ENCODE assay signal across 24 mouse cellular contexts in genomic region chr8:119834676-119835075, GRCm38 (mm10). TPM values are rescaled to one million over a fixed set of nuclear protein-coding genes. Genes with fewer than 3 reads are reported as not detected.
A peak's percentile ranks its signal among the peaks of the same experiment; 100 is the strongest.
DNase-seq lines count a peak whose midpoint lies in the region; ATAC-seq and TF ChIP-seq lines count a peak whose summit lies in the region.
"Had no signal": no experiment of that assay in that cellular context is flagged by ENCODE, and none has a peak within 500 bp of the region (broad histone marks: within the 10 kb centered on the region; RNA-seq: fewer than 3 reads in every experiment).

No protein-coding gene starts in this region.

- H3K4me3 ChIP-seq in hindbrain, embryonic 10.5 days: no peak overlapping the region
- H3K4me3 ChIP-seq in hindbrain, embryonic 12.5 days: no peak overlapping the region
- H3K4me3 ChIP-seq in layer of hippocampus, adult 2 months: no peak overlapping the region
- no peak overlapping the region for H3K4me3 ChIP-seq in kidney, postnatal 0 days (replicated peaks; ENCODE audit: low read depth, low read length)
- H3K4me3 ChIP-seq in stomach, postnatal 0 days (ENCODE audit: low read depth, low read length): no peak overlapping the region
- H3K4me3 ChIP-seq: embryonic facial prominence, embryonic 15.5 days; forebrain, embryonic 12.5 days; heart, adult 2 months; hindbrain, embryonic 13.5 days; left cerebral cortex, adult 2 months; limb, embryonic 13.5 days had no signal

- H3K9me3 ChIP-seq in hindbrain, embryonic 10.5 days: no peaks in the 10 kb centered on the region
- H3K9me3 ChIP-seq in hindbrain, embryonic 12.5 days (replicated peaks): no peaks in the 10 kb centered on the region
- H3K9me3 ChIP-seq in kidney, postnatal 0 days (replicated peaks; ENCODE audit: low read length): no peaks in the 10 kb centered on the region
- no peaks in the 10 kb centered on the region for H3K9me3 ChIP-seq in stomach, postnatal 0 days (ENCODE audit: control insufficient read depth, low read length)
- H3K9me3 ChIP-seq: embryonic facial prominence, embryonic 15.5 days; forebrain, embryonic 12.5 days; hindbrain, embryonic 13.5 days; limb, embryonic 13.5 days had no signal

- TF ChIP-seq CTCF in layer of hippocampus, adult 2 months (conservative IDR thresholded peaks at IDR 0.05): no peak
- no peak for TF ChIP-seq CTCF in kidney, postnatal 0 days (IDR thresholded peaks at IDR 0.05; ENCODE audit: low read depth)
- TF ChIP-seq CTCF in stomach, postnatal 0 days (IDR thresholded peaks at IDR 0.05; ENCODE audit: low read depth): no peak

- peaks cover 39% of the 10 kb centered on the region for H3K36me3 ChIP-seq in hindbrain, embryonic 10.5 days
- 0 out of 2 replicates have a peak, but pooled peaks cover 7% of the 10 kb centered on the region for H3K36me3 ChIP-seq in hindbrain, embryonic 12.5 days
- 0 out of 2 replicates have a peak, but pooled peaks cover 2% of the 10 kb centered on the region for H3K36me3 ChIP-seq in kidney, postnatal 0 days (ENCODE audit: insufficient read depth, low read length)
- H3K36me3 ChIP-seq in stomach, postnatal 0 days (ENCODE audit: control insufficient read depth, insufficient read depth, low read length): no peaks in the 10 kb centered on the region
- H3K36me3 ChIP-seq: forebrain, embryonic 12.5 days; limb, embryonic 13.5 days had no signal

- no peak for DNase-seq in hindbrain, embryonic 10.5 days (ENCODE audit: low spot score)
- DNase-seq in layer of hippocampus, adult 2 months (ENCODE audit: low spot score in 2 of 2): no peak
- no peak for DNase-seq in layer of hippocampus, postnatal 25 days (ENCODE audit: extremely low spot score in 1 of 2, low spot score in 1 of 2)
- DNase-seq in kidney, postnatal 0 days (ENCODE audit: low spot score): no peak
- DNase-seq in stomach, postnatal 0 days (ENCODE audit: low spot score): no peak
- no peak for DNase-seq in ovary, postnatal 10 days (ENCODE audit: low spot score)
- DNase-seq: adrenal gland, adult 8-10 months; forebrain, postnatal 0 days; heart, adult 2 months; lung, adult 2 months; lung, postnatal 10 days; midbrain, embryonic 14.5 days; retina, postnatal 1 day; right cerebral cortex, postnatal 25 days had no signal

- 88% methylated on average over 6 of the region's 6 CpGs for WGBS in hindbrain, embryonic 10.5 days
- WGBS in hindbrain, embryonic 12.5 days: 76% methylated on average over 6 of the region's 6 CpGs
- 85% methylated on average over 6 of the region's 6 CpGs for WGBS in kidney, postnatal 0 days
- 79% methylated on average over 6 of the region's 6 CpGs for WGBS in stomach, postnatal 0 days

- H3K9ac ChIP-seq in hindbrain, embryonic 12.5 days: no peak overlapping the region
- H3K9ac ChIP-seq in kidney, postnatal 0 days (ENCODE audit: low read depth, low read length): no peak overlapping the region
- H3K9ac ChIP-seq in stomach, postnatal 0 days (ENCODE audit: low read length): no peak overlapping the region
- H3K9ac ChIP-seq: embryonic facial prominence, embryonic 15.5 days; forebrain, embryonic 12.5 days; forebrain, postnatal 0 days; hindbrain, embryonic 13.5 days; limb, embryonic 13.5 days; liver, embryonic 14.5 days had no signal

- no peak overlapping the region for H3K4me2 ChIP-seq in hindbrain, embryonic 12.5 days (replicated peaks)
- no peak overlapping the region for H3K4me2 ChIP-seq in kidney, postnatal 0 days (ENCODE audit: low read length)
- H3K4me2 ChIP-seq in stomach, postnatal 0 days (replicated peaks; ENCODE audit: low read depth): no peak overlapping the region
- H3K4me2 ChIP-seq: embryonic facial prominence, embryonic 15.5 days; forebrain, embryonic 12.5 days; hindbrain, embryonic 13.5 days; limb, embryonic 13.5 days had no signal

- no peak for ATAC-seq in hindbrain, embryonic 12.5 days (ENCODE audit: low FRiP score)
- 0 out of 2 replicates have a peak, but pooled peaks have one; percentile 17 for ATAC-seq in kidney, postnatal 0 days (replicated peaks; ENCODE audit: low FRiP score, low read depth)
- ATAC-seq in stomach, postnatal 0 days (ENCODE audit: low FRiP score, low TSS enrichment): no peak
- no peak for ATAC-seq in megakaryocyte-erythroid progenitor cell, adult 5-6 weeks (replicated peaks; ENCODE audit: low FRiP score, low TSS enrichment, poor library complexity, severe bottlenecking)
- ATAC-seq: forebrain, postnatal 0 days had no signal

- no peak for TF ChIP-seq EP300 in stomach, postnatal 0 days (optimal IDR thresholded peaks at IDR 0.05)

- peak overlapping the region; percentile 89; the same call in 1 of the 2 replicates for H3K27ac ChIP-seq in hindbrain, embryonic 10.5 days
- H3K27ac ChIP-seq in hindbrain, embryonic 12.5 days: no peak overlapping the region
- peak overlapping the region; percentile 90; the same call in 1 of the 2 replicates for H3K27ac ChIP-seq in layer of hippocampus, adult 2 months
- H3K27ac ChIP-seq in kidney, postnatal 0 days: no peak overlapping the region
- 0 out of 2 replicates have a peak overlapping the region, but pooled peaks have one; percentile 40 for H3K27ac ChIP-seq in stomach, postnatal 0 days (replicated peaks)
- H3K27ac ChIP-seq: embryonic facial prominence, embryonic 15.5 days; forebrain, embryonic 12.5 days; heart, adult 2 months; hindbrain, embryonic 13.5 days; left cerebral cortex, adult 2 months; limb, embryonic 13.5 days; liver, embryonic 14.5 days; macrophage had no signal

- peaks cover 100% of the 10 kb centered on the region for H3K4me1 ChIP-seq in hindbrain, embryonic 10.5 days (replicated peaks)
- H3K4me1 ChIP-seq in hindbrain, embryonic 12.5 days: peaks cover 91% of the 10 kb centered on the region
- peaks cover 55% of the 10 kb centered on the region for H3K4me1 ChIP-seq in kidney, postnatal 0 days (replicated peaks; ENCODE audit: insufficient read depth, low read length)
- peaks cover 38% of the 10 kb centered on the region for H3K4me1 ChIP-seq in stomach, postnatal 0 days (replicated peaks; ENCODE audit: control insufficient read depth, insufficient read depth)

- H3K27me3 ChIP-seq in hindbrain, embryonic 10.5 days (ENCODE audit: insufficient read depth, poor library complexity, severe bottlenecking): no peaks in the 10 kb centered on the region
- no peaks in the 10 kb centered on the region for H3K27me3 ChIP-seq in hindbrain, embryonic 12.5 days
- H3K27me3 ChIP-seq in kidney, postnatal 0 days (ENCODE audit: insufficient read depth, low read length): no peaks in the 10 kb centered on the region
- no peaks in the 10 kb centered on the region for H3K27me3 ChIP-seq in stomach, postnatal 0 days (ENCODE audit: control insufficient read depth, insufficient read depth, low read length)
- H3K27me3 ChIP-seq: CH12.LX; embryonic facial prominence, embryonic 15.5 days; forebrain, embryonic 12.5 days; hindbrain, embryonic 13.5 days; limb, embryonic 13.5 days had no signal

RNA-seq across cellular contexts. Expression of gene Cotl1, which starts 5.7 kb away (rescaled TPM):
- polyA plus RNA-seq in hindbrain, embryonic 10.5 days (2016; fragmentation: Nextera tagmentation; extraction: Ambion mirVana): 273 and 545 TPM in 2 replicates
- polyA plus RNA-seq in hindbrain, embryonic 12.5 days (2016; fragmentation: Nextera tagmentation; extraction: Ambion mirVana): 115 and 142 TPM in 2 replicates
- total RNA-seq in layer of hippocampus, adult 2 months (2021): 100 to 1,000 TPM; 138 to 139 TPM
- 100 to 1,000 TPM; 121 to 140 TPM for total RNA-seq in layer of hippocampus, postnatal 25 days (2021)
- polyA plus RNA-seq in kidney, postnatal 0 days (2015; fragmentation: Nextera tagmentation; extraction: Ambion mirVana): 101 and 117 TPM in 2 replicates
- 100 and 106 TPM in 2 replicates for polyA plus RNA-seq in stomach, postnatal 0 days (2015; fragmentation: Nextera tagmentation; extraction: Ambion mirVana)
- total RNA-seq in megakaryocyte-erythroid progenitor cell, adult 5-6 weeks (2014; fragmentation: Nextera tagmentation): 24.4 and 63.9 TPM in 2 replicates
- 30.4 and 44.2 TPM in 2 replicates for total RNA-seq in megakaryocyte-erythroid progenitor cell, adult 5-6 weeks (2017)

RNA-seq across cellular contexts. Expression of gene Klhl36, which starts 27.4 kb away (rescaled TPM):
- 10.7 and 11.9 TPM in 2 replicates for polyA plus RNA-seq in hindbrain, embryonic 10.5 days (2016; fragmentation: Nextera tagmentation; extraction: Ambion mirVana)
- polyA plus RNA-seq in hindbrain, embryonic 12.5 days (2016; fragmentation: Nextera tagmentation; extraction: Ambion mirVana): 12.2 and 12.8 TPM in 2 replicates
- total RNA-seq in layer of hippocampus, adult 2 months (2021): 1 to 10 TPM; 7.7 to 8.4 TPM
- total RNA-seq in layer of hippocampus, postnatal 25 days (2021): 1 to 10 TPM; 8.0 to 8.5 TPM
- polyA plus RNA-seq in kidney, postnatal 0 days (2015; fragmentation: Nextera tagmentation; extraction: Ambion mirVana): 22.1 and 22.5 TPM in 2 replicates
- 9.0 and 10.0 TPM in 2 replicates for polyA plus RNA-seq in stomach, postnatal 0 days (2015; fragmentation: Nextera tagmentation; extraction: Ambion mirVana)
- total RNA-seq in megakaryocyte-erythroid progenitor cell, adult 5-6 weeks (2014; fragmentation: Nextera tagmentation): 2.2 and 4.4 TPM in 2 replicates
- total RNA-seq in megakaryocyte-erythroid progenitor cell, adult 5-6 weeks (2017): 3.2 and 5.6 TPM in 2 replicates

RNA-seq across cellular contexts. Expression of gene Tldc1, which starts 56.5 kb away (rescaled TPM):
- polyA plus RNA-seq in hindbrain, embryonic 10.5 days (2016; fragmentation: Nextera tagmentation; extraction: Ambion mirVana): 12.6 and 15.3 TPM in 2 replicates
- 11.9 and 12.2 TPM in 2 replicates for polyA plus RNA-seq in hindbrain, embryonic 12.5 days (2016; fragmentation: Nextera tagmentation; extraction: Ambion mirVana)
- total RNA-seq in layer of hippocampus, adult 2 months (2021): 10 to 100 TPM; 15.2 to 15.5 TPM
- total RNA-seq in layer of hippocampus, postnatal 25 days (2021): 10 to 100 TPM; 14.1 to 17.0 TPM
- polyA plus RNA-seq in kidney, postnatal 0 days (2015; fragmentation: Nextera tagmentation; extraction: Ambion mirVana): 11.8 and 11.9 TPM in 2 replicates
- 9.1 and 10.7 TPM in 2 replicates for polyA plus RNA-seq in stomach, postnatal 0 days (2015; fragmentation: Nextera tagmentation; extraction: Ambion mirVana)
- 8.5 and 12.4 TPM in 2 replicates for total RNA-seq in megakaryocyte-erythroid progenitor cell, adult 5-6 weeks (2014; fragmentation: Nextera tagmentation)
- 5.7 and 11.5 TPM in 2 replicates for total RNA-seq in megakaryocyte-erythroid progenitor cell, adult 5-6 weeks (2017)

Comparison
In these comparisons a context has a peak if more than half of its experiments do, and no peak if none do; other contexts are left out.
1. H3K27ac ChIP-seq: peak in hindbrain, embryonic 10.5 days (single experiment), layer of hippocampus, adult 2 months (single experiment) and stomach, postnatal 0 days (single experiment); none in hindbrain, embryonic 12.5 days (single experiment) and kidney, postnatal 0 days (single experiment).